Mouse (Mus musculus): ENCODE results near the gene Tmem255b.

Tmem255b gene

DNA sequence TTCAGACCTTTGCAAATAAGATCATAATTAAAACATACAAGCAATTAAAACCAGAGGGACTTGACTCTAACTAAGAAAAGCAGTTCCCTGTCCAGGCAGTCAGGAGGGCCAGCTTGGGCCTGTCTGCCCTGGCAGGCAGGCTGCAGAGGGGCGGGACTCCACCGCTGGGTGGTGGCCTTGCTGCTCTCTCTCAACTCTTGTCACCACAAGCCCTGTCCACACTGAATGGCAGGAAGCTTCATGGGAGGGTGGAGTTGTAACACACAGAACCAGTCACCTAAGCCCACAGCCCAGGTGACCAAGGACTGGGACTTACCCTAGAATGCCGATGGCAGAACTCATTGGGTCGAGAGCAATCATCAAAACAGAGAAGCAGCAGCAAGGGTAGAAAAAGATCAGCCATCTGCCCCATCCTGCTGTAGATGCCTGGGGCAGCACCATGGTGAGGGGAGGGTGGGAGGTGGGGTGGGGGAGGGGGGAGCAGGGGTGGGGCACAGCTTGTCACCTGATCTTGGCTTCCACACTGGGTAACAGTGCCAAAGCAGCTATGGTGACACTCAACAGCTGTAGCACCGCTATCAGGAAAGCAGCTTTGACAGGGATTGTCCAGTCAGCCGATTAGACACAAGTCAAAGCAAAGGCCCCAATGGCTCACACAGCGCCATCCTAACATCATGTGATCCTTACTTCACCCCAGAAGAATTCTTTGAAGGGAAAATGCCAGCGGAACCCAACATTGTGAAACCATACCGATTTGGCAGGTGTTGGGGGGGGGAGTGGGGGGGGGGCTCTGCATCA, 57.4 kb downstream of the Tmem255b start:
- no peak for DNase-seq

DNA sequence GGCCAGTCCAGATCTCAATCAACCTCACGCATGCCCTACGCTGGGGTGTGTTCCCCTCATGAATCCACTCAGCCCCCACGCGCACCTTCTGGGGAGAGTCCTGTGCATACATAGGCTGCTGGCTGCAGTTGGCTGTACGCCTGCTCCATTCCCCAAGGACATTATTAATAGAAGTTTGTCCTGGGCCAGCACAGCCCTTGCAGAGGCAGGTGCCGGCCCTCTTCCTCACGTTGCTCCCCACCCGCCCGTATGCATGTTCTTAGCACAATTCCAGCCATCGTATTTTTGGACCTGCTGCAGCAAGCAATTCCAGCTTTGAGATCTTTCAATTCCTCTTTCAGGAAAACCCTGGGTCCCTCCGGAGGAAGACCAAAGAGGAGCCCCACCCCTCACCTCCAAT, 58.0 kb downstream of the Tmem255b start:
- DNase-seq, result no peak

DNA sequence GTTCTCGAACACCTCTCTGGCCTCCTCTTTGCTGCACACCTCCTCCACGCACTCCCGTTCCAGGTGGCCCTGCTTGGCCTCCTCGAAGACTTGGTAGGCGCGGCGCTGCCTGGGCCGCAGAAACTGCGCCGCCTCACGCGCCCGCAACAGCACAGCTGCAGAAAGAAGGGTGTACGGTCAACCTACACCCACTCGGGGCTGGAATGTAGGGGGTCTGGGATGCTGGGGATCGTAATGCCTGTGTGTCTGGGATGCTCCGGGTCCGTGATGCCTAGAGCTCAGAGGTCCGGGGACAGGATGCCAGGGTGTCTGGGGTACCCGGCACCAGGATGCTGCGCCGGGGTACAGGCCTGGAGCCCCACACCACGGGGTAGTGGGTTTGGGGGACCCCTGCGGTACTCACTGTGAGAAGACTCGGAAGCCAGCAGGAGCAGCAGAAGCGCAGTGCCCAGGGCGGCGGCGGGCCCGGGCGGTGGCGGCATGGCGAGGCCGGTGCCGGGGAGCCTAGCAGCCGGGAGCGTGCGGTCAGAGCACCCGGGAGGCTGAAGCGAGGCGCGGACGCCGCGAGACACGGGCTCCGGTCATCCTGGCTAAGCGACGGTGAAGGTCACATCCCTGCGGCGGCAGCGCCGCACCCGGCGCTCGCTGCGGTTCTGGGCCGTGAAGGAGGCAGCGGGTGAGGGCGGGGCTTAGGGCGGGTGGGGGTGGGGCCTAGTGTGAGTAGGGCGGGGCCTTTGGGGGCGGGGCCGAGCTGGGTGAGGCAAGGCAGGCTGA, 59.1 kb downstream of the Tmem255b start, which contains the start of gene Gas6:
Gene Gas6, minus strand, starts transcription at position 633 of the 774 bp plus-strand sequence.
- DNase-seq, result peak; percentile 73 to 81

DNA sequence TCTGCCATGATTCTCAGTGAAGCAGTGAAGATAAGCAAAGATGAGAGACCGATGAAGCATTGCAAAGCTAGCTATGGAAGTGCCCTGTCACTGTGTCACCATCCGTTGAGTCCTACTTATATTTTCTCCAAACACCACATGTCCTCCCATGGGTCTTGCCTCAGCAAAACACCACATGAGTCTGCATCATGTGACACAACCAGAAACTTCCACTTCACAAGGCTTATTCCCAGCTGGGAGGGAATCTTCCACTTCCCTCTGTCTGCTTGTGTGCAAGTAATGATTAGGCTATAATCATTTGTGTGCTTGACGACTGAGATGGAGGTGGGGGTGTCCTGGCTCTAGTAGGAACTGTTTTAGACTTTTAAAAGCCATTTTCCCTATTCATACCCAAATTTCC, 66.2 kb downstream of the Tmem255b start:
- no peak for DNase-seq

DNA sequence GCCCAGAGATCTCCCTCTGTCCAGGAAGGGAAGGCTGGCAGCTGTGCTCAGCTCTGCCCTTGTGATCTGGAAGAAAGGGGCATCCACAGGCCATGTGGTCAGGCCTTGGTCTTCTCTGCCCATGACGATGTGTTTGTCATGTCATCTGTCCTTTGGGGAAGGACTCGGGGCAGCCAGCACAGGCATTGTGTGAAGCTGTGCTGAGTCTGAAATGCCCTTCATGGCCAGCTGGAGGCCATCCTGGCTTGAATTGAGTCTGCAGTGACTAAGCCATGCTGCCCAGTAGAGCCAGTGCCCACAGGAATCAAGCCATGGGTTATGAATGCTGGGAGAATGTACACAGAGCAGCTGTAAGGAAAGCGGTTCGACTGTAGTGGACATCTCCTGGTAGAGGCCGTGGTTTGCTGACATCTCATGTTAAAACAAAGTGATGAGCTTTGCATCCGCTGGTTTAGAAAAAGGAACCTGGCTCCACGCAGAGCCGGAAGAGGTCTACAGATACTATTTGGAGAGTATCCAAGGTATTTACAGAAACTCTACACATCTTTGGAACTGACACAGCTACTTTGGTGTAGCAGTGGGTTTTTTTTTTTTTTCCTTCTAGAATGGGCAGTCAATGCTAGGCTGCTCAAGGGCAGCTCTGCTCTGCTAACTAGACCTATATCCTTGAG, 69.1 kb downstream of the Tmem255b start:
- no peak for DNase-seq

DNA sequence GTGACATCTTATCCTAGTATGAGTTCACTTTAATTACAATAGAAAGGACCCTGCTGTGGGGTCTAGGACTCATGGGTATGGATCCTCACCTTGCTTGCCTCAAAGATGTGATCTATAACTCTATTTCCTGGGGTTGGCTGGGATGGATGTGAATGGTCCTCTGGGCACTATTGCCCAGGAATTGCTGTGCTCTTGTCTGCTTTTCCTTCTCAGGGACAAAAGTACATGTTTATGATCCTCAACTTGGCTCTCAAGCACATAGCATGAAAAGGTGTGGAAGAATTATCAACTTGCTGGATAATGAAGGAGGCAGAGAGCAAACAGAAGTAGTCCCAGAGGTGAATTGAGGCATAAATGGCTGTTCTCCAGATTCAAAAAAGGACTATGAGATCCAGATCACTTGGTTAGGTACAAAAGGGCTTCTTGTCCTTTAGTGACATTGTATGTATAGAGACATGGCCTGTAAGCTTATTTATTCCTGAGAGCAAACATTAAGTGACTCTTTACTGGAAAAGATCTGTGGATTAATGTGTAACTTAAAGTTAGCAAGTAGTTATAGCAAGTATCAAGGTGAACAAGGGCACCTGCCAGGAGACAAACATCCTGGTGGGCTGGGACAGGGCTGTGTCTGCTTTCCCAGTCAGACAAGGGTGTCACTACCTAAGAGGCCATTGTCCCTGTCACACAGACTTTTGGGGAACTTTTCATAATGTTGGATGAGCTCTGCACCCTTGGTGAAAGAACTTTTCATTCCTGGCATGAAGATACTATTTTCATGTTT, 70.1 kb downstream of the Tmem255b start:
- DNase-seq, result no peak

DNA sequence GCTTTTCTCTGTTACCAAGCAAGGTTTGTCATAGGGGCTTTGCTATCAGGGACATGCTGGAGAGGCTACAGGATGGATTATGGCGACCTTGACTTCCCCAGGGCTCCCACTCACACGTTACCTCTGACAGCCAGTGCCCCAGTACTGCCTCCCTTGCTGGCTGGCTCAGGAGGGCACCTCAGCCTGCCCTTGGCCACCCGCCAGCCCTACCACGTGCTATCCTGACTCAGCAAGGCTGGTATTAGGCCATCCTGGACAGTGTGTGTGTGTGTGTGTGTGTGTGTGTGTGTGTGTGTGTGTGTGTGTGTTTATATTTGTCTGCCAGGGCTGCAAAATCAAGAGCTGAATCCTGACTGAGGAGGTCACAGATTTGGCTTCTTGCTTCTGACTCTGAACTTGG, 71.9 kb downstream of the Tmem255b start:
- DNase-seq, result peak in 1 of 2 experiments; percentile 67

DNA sequence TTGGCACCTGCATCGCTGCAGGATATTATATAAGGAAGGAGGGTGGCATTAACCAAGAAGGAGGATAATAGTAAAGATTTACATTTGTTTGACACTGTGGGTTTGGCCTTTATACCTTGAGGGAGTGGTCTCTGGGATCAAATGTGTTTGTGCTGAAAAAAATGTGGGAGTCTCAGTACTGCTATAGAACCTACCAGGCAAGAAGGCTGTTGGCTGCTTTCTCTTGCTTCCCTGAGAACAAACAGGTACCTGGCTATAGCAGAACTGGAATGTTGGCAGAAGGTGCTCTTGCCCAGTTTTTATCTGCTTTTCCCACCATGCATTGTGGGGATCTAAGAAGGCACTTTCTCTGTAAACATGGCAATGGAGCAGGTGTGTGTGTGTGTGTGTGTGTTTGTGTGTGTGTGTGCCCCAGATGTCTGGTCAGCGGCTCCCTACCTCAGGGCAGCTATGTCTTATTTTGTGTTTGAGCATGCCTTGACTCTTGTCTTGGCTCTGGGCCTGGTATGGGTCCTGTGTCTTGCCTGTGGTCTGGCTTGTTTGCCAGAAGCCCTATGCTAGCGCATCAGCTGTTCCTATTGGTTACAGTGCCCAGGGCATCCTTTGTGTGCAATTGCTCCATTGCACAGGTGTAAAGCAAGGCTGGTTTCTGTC, 72.4 kb downstream of the Tmem255b start:
- no peak for DNase-seq

DNA sequence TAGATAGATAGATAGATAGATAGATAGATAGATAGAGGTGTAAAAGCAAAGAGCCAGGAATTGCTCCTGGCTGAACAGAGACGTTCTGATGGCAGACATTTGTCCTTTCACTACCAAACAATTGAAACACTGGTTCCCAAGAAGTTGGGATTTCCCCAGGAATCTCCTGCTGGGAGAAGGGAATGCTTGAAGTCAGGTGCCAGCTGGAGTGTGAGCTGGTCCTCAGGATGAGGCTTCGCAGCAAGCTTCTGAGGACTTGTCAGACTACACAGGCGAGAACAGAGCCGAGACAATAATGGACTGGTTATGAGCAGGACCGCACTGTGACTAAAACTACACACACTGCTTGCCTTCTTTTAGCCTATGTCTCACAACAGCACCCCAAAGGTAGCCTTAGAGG, 77.0 kb downstream of the Tmem255b start:
- peak; percentile 57 to 75 for DNase-seq

DNA sequence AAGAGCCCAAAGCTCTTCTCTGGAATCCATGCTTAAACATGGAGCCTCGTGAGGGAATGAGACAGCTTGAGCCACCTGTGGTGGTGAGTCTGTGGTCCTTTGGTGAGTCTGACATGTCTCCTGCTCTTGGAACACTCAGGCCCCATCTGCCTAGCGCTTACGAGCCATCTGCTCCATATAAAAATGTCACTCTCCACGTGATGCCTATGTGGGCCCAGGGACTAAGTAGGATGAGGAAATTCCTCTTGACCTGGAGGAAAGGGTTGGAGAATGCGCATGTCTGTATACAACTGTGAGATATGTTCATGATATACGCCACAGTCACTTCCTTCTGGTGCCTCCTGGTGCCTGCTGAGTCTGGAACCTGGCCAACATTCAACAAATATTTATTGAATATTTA, 77.7 kb downstream of the Tmem255b start:
- peak; percentile 88 to 92 for DNase-seq

DNA sequence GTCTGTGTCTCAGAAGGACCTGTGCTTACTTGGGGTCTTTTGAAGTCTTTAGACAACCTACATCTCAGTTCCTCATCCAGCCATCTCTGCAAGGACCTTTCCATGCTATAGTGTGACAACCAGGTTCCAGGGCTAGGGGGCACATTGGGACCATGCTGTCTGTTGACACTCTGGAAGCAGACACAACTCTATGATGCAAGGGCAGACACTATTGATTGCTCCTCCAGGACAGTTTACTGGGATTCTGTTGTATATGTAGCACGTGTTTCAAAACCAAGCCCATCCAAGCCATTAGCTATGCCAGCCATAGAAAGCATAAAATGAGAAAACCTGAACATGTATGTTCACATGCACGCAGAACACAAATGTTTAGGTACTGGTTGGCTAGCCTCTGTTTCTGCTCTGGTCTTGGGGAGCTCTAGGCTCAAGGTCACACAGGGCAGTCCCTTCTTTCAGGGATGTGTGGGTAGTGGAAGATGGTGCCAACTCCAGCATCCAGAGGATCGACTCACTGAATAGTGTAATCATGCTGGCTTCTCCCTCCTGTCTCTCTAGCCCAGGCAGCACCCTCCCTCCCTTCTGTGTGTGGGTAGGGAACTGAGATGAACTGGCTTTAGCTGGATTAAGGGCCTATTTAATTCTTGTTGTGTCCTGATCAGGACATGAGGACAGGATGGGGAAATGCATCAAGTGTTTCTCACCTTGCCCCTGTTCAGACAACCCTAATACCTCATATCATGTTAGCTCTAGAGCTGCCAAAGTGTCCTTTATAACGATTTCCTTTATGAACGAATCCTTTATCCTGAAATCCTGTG, 78.8 kb downstream of the Tmem255b start:
- no peak for DNase-seq

DNA sequence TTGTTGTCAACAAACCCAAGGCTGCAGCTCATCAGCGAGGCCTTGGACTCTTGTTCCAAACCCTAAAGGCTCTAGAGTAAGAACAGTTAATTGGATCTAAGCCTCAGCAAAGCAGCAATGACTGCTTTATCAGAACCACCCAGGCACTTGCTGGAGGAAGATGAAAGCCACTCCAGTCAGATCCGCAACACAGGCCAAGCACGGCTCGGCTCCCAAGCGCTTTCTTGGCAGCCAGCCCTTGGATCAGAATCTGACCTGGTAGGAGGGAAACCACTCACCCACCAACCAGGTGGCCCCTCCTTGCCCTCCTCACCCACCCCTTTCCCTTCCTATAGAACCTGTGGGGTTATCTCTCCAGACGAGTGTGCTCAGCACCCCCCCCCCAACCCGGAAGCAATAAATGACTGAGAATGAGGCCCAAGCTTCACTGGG, 81.0 kb downstream of the Tmem255b start:
- peak; percentile 63 to 69 for DNase-seq

DNA sequence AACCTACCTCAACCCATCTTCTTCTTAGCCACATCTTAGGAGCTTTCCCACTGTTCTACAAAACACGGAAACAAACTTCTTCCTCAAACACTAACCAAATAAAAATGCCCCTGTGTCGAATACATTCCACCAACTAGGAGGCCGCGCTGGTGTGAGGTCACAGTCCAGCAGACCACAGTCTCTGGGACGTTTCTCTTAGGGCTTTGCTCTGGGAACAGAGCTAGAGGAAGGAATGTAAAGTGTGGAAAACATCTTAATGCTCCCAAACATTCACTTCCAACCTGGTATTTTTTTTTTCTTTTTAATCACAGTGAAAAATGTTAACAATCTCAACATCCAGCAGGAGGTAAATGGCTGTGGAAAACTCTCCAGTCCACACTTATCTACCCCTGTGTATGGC, 81.7 kb downstream of the Tmem255b start:
- DNase-seq, result no peak

DNA sequence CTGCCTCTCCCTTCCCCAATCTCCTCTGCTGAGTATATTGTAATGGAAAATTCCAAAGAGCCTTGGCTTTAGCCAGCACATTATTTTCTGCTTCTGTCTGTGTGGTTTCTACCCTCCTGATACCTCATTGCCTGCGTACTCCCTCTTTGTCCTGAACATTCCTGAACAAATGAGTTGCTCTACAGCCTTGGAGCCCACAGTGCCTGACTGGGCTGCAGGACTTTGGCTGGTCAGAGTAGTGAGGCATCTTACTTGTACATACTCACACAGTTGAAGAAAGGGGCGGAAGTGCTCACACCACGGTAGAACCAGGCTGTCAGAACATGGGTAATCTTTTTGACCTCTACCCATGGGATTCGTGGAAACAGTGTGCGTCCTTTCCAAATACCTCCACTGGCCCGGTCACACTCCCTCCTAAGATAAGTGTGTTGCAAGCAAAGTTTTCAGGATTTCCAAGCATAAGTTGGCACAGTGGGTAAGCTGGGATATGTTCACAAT, 82.3 kb downstream of the Tmem255b start:
- DNase-seq, result no peak

All from cerebellum, postnatal 36 days (tissue).